Mouse (Mus musculus): ENCODE measurements around the gene Adh7.

Adh7 gene

DNA sequence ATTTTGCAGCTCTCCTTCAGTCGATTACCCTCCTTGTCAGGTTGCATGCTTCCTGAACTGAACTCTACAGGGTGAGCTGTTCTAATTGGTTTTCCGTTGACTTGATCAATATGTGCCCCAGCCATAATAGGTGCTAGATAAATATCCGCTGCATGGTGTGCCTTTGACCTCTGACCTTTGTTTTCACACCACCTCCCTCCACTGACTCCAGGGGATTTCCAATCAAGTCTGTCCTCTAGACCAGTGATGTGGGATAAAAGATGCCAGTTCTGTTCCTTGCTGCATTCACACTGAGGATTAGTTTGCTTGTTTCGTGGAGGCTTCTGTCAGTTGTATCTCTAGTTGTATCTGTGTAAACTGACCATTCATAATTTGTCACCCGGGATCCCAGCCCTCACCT, 36.6 kb downstream of the Adh7 start:
- DNase-seq (ENCODE audit: low spot score): no peak

DNA sequence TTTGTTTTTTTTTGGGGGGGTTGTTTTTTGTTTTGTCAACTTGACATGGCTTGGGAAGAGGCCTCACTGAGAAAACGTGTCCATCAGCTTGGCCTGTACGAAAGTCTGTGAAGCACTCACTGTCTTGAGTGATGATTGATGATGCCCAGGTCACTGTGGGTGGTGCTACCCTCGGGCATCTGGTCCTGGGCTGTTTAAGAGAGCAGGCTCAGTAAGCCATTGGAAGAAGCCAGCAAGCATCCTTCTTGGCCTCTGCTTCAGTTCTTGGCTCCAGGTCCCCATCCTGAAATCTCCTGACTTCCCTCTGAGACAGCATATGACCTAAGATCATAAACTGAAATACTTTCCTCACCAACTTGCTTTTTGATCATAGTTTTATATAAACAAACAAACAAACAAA, 37.8 kb downstream of the Adh7 start:
- DNase-seq (ENCODE audit: low spot score): no peak

DNA sequence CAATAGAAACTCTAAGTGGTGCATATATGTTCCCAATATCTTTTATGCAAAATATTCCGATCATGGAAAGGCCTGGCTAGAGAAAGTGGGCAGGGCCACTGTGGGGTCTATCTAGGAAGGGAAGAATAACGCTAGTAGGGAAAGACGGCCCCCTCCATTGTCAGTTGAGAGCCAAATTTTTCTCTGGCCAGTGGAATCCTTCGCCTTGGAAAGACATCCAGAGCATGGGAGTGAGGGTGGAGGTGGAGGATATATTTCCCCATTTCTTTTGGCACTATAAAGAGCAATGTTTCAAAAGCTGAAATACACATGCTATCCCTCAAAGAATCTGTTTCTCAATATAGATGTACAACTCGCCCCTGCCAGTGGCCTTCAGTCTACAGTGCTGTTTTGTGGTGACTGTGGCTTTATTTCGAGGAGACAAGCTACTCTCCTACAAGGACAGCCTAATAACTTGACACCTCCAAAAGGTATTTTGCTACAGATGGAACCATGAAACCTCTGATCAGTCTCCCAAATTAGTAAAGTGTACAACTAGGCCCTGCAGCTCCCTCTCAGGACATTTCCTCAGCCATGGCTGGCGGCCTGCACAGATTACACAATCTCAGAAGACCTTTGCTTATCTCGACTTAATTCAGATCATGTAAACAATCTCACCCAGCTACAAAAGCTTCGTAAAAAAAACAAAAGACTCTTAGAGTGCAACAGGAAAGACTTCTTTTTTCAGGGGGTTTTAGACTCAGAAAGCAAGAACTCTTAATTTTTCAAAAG, 38.4 kb downstream of the Adh7 start:
- DNase-seq (ENCODE audit: low spot score): peak; percentile 51

DNA sequence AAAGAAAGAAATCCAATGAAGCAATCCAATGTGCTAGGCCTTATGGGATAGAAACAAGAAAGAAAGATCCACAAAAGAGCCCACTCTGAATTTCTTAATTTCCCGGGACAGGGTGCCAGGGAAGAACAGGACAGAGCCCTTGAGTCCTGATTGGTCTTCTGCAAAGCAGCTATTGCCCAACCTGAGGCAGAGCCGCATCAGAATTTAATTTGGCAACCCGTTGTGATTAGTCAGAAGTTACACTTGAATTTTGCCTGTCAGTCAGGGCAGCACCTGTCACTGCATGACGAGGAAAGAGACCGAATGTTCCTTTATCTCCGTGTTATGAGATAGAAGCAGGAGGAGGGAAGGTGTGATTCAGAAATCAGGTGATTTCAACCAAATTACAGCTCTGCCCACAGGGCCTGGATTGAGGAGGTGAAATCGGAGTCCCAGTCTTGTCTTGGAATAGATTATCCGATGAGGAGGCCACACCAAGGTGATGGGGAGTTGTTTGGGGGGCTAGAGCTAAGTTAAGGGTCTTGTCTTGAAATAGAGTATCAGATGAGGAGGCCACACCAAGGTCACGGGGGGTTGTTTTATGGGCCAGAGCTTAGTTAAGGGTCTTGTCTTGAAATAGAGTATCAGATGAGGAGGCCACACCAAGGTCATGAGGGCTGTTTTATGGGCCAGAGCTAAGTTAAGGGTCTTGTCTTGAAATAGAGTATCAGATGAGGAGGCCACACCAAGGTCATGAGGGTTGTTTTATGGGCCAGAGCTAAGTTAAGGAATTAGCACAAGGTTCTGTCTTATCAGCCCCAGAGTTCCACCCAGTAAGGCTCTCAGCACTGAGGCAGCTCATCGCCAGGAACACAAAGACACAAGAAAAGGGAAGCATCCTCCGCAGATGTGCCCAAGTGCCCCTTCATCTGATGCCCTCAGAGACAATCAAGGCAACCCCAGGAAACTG, 43.4 kb downstream of the Adh7 start, which contains the start of gene Adh1:
TSS of gene Adh1 (plus strand) at position 271 of the 949 bp plus-strand sequence.
- DNase-seq (ENCODE audit: low spot score): no peak

DNA sequence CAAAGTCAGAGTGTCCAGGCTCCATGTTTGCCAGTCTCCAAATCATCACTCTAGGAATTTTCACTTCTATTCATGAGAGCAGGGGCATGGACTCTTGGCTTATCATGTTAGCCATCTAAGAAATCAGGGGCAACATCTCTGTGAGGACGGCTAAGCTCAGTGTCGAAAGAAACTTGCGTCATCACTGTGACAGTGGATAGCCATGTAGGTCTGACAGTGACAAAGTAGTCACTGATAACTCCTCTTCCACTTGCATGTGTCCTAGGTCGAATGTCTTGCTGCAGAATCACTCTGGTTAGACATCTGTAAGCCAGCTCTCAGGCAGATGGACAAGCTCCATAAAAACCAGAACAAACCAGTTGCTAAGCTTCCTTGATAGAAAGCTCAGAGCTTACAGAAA, 45.0 kb downstream of the Adh7 start:
- DNase-seq (ENCODE audit: low spot score): no peak

DNA sequence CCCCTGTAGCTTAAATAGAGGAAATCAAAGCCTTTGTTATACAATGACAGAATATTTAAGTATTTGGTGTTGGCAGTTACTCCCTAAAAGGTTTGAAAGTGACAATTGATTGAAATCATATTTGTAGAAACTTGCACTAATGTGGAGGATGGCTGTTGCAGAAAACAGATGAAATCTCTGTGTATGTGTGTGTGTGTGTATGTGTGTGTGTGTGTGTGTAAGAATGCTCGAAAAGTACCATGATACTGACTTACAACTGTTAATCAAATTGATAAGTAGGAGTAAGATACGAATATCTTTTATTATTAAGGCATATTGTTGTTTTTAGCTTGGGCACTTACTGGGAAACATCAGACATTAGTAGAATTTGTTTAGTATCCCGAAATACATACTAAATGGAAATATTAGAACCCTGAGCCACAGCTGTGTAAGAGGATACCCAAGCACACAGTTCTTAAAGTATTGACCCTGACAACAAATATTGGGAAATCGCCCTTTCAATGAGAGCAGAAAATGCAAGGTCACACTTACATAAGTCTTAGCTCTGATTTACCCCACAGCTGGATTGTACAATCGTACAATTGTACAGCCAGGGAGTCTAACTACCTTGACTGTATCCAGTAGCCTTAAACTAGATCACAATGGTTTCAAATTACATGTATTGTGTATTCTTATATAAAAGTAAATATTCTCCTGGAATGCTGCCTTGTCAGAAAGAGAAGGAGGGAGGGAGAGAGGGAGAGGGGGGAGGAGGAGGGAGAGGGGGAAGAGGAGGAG, 45.8 kb downstream of the Adh7 start:
- DNase-seq (ENCODE audit: low spot score): peak; percentile 36

DNA sequence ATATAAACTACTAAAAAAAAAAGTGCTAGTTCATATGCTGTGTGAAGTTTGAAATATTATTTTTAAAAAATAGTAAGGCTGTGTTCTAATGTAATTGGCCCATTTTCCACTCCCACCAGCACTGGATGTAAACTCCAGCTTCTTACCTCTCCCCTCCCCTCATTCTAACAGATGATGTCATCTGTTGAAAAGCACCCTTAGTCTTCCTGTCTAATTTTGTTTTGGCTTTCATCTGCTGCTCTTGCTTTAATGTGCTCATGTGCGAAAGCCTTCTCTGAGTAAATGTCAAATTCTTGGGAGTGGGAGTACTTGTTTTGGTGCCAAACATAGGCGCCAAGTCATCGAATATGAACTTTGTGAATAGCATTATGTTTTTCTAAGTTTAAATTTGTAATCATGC, 47.1 kb downstream of the Adh7 start:
- no peak for DNase-seq (ENCODE audit: low spot score)

DNA sequence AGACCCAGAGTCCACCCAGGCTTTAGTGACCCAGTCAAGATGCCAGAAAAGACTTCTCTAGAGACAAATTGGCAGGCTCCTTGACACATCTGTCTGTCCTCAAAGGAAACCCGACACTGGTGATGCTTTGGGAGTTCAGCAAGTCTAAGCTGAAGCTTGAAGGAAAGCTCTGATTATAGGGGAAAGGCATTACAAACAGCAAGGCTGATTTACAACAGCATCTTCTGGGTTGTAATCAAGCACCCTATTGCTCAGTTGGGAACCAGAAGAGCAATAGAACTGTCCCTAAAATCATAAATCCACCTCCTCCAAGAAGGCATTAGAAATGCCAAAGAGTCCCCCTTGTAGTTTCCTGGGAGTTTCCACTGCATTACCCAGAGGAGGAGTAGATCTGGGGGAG, 52.9 kb downstream of the Adh7 start:
- DNase-seq (ENCODE audit: low spot score): no peak

DNA sequence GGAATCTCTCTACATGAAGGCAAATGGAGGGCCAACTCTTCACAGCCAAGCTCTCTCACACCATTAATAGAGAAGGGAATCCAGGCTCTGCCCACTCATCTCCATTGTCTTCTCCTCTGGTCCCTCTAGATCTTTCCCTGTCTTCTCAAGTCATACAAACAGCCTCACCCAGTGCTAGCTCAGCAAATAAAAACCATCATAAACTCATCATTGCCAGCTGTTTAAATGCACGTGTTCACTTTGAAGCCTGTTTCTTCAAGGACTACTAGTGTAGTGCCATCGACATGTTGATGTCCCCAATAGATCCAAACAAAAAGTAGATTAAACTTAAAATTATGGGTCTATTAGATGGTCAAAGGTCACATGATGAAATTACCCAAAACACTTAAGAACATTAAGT, 53.7 kb downstream of the Adh7 start:
- no peak for DNase-seq (ENCODE audit: low spot score)

DNA sequence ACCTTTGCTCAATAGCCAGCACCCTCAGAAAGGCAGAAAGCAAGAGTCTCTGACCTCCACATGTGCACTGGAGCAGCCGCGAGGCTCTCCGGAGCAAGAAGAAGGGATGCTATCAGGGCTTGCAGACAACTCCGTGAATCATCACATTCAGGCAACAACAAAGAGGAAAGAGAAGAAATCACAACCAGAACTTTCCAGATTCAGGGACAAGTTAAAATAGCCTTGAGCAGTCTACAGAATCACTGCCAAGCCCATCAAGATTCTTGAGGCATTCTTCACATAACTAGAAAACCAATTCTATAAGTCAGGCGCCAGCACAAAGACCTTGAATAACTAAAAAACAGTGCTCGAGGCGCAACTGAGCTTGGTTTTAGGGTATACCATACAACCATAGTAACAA, 55.5 kb downstream of the Adh7 start:
- DNase-seq (ENCODE audit: low spot score): no peak

DNA sequence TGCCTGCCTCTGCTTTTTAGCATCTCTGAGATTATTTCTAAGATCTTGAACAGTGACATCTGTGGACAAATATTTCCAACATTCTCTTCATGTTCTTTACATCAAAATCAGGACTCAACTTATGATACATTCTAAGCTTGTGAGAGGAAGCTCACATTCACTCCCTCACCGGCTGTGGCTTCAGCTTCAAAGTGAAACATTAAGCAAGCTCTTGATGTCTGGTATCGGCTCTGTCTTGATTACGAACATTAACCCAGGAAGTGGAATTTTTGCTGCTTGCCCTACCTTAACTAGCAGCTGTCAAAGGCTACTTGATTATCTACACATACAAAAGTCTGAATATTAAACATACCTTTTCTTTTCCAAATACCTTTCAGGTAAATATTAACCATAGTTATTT, 57.5 kb downstream of the Adh7 start:
- no peak for DNase-seq (ENCODE audit: low spot score)

DNA sequence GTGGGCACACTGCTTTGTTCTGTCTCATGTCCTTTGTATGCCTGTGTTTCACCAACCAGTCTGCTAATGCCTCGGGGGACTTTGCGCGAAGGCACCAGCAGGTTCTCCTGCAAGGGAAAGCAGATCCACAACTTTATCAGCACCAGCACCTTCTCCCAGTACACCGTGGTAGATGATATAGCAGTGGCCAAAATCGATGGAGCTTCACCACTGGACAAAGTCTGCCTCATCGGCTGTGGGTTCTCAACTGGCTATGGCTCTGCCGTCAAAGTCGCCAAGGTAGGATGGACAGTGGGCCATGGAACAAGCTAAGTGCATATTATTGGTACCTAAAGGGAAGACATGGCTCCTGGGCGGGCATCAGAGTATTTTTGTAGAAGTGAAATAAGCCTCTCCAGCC, 65.0 kb downstream of the Adh7 start:
- no peak for DNase-seq (ENCODE audit: low spot score)

Measured in lung, postnatal 25 days (tissue).